Mouse (Mus musculus) embryonic facial prominence, embryonic 10.5 days (tissue): ENCODE measurements around the gene Entpd4b. TPM values are rescaled to one million over a fixed set of nuclear protein-coding genes. Genes with fewer than 3 reads are reported as not detected.
"Not testable (repeated sequence)": the region's sequence is repeated elsewhere in the genome, so short reads cannot be mapped to it uniquely, and the experiment has no call there.

Experiments
- DNase-seq: peaks from one replicate; pipeline ENCODE4 v3.0.0-alpha.2; 2017; ENCODE audit warnings: low spot score
- H3K27ac ChIP-seq: fragments of 300-500 bp; sonication (generic); replicated peaks from 2 replicates; pipeline ENCODE4 v1.5.1; 2016; ENCODE audit warnings: mild to moderate bottlenecking
- H3K27me3 ChIP-seq: fragments of 300-500 bp; sonication (generic); replicated peaks from 2 replicates; pipeline ENCODE4 v1.6.1; 2016; ENCODE audit warnings: low read depth, mild to moderate bottlenecking; ENCODE audit not compliant: poor library complexity, severe bottlenecking
- H3K36me3 ChIP-seq: fragments of 300-500 bp; sonication (generic); replicated peaks from 2 replicates; pipeline ENCODE4 v1.6.1; 2016; ENCODE audit warnings: mild to moderate bottlenecking, moderate library complexity
- H3K4me1 ChIP-seq: fragments of 300-500 bp; sonication (generic); 2 replicates; pipeline ENCODE4 v1.6.1; 2016
- H3K4me3 ChIP-seq: fragments of 300-500 bp; sonication (generic); 2 replicates; pipeline ENCODE4 v1.5.1; 2016; ENCODE audit warnings: mild to moderate bottlenecking, moderate library complexity
- H3K9me3 ChIP-seq: fragments of 300-500 bp; sonication (generic); 2 replicates; pipeline ENCODE4 v1.6.1; 2016; ENCODE audit warnings: mild to moderate bottlenecking
- WGBS: fragments of 180-500 bp; shearing (Covaris S2); methylation state at CpG from one replicate; pipeline ENCODE4 v1.1.7; 2016; 5-methylcytosine and 5-hydroxymethylcytosine counted together
- polyA plus RNA-seq: library from polyadenylated mRNA; unstranded; fragments of >200 nt; fragmentation: Nextera tagmentation; extraction: Ambion mirVana; gene quantifications from 2 replicates; pipeline ENCODE4 v1.2.1, GENCODE M21; 2016

Entpd4b gene
- 8.2 and 9.3 TPM in 2 replicates for polyA plus RNA-seq

DNA sequence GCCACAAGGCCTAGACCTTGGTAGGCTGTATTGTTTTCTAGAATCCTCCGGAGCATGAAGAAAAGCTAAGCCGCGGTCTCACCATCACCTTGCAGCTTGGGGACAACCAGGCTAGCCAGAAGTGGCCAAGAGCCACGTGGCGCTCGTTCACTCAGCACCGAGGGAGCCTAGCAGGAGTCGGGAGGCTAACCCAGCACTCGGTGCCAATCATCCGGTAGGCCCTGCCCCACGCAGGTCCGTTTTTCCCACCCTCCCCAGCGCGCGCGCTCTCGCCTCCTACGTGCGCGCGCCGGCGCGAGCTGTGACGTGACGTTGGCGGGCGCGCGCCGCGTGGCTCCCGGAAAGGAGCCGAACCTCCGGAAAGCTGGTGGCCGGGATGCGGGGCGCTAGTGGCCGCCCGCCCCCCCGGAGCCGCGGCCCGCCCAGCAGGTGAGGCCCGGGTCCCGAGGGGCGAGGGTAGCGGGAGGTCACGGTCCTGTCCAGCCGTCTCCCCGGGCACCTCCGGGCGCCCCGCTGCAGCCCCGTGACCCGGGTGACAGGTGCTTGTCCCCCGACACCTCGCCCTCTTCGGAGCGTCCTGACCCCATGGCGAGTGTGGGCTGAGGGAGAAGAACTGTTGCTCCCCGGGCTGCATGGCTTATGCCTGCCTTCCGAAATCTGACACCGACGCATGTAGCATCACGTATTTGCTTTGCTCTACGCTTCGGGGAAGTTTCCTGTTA is at the start of gene Entpd4b:
Gene Entpd4b, plus strand, starts transcription at position 315 of the 722 bp plus-strand sequence.
- H3K36me3 ChIP-seq: not testable (repeated sequence)

GRCm38 (mm10) chr14:69507000-69507399 is 48.2 kb upstream of the Entpd4b start:
- not testable (repeated sequence) for H3K4me1 ChIP-seq, H3K36me3 ChIP-seq, H3K4me3 ChIP-seq, H3K9me3 ChIP-seq, DNase-seq, H3K27ac ChIP-seq, H3K27me3 ChIP-seq
- no CpG with 5 or more reads among the region's 1 CpGs for WGBS

More for the DNA sequence above, at the start of gene Entpd4b:
- no CpG with 5 or more reads among the region's 68 CpGs for WGBS
- not testable (repeated sequence) for H3K27ac ChIP-seq, DNase-seq, H3K9me3 ChIP-seq, H3K4me1 ChIP-seq, H3K27me3 ChIP-seq, H3K4me3 ChIP-seq

DNA sequence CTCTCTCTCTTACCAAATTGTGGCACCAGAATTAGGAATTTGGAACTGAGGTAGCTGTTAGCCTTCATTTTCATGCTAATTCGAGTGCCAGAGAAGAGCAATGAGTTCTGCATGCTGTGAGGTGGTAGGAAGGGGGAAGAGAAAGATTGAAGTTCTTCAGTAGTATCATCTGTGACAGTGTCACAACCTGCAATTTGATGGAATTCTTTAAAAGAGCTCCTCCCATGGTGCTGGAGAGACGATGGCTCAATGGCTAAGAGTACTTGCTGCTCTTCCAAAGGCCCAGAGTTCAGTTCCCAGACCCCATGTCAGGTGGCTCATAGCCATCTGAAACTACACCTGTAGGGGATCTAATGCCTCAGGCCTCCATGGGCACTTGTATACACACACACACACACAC is 42.8 kb upstream of the Entpd4b start, which contains the start of gene Gm27179:
Gene Gm27179, minus strand, starts transcription at position 101 of the 400 bp plus-strand sequence.
- not testable (repeated sequence) for DNase-seq, H3K9me3 ChIP-seq, H3K27me3 ChIP-seq, H3K4me3 ChIP-seq, H3K36me3 ChIP-seq, H3K4me1 ChIP-seq, H3K27ac ChIP-seq
- no CpG with 5 or more reads among the region's 2 CpGs for WGBS

GRCm38 (mm10) chr14:69520810-69521209 is 34.4 kb upstream of the Entpd4b start:
- H3K4me3 ChIP-seq, H3K4me1 ChIP-seq, H3K27me3 ChIP-seq, DNase-seq, H3K27ac ChIP-seq, H3K36me3 ChIP-seq, H3K9me3 ChIP-seq: not testable (repeated sequence)
- no CpG with 5 or more reads among the region's 2 CpGs for WGBS

GRCm38 (mm10) chr14:69523001-69523400 is 32.2 kb upstream of the Entpd4b start:
- H3K36me3 ChIP-seq, H3K9me3 ChIP-seq, DNase-seq, H3K4me1 ChIP-seq, H3K4me3 ChIP-seq, H3K27ac ChIP-seq, H3K27me3 ChIP-seq: not testable (repeated sequence)
- WGBS: no CpG with 5 or more reads among the region's 1 CpGs

DNA sequence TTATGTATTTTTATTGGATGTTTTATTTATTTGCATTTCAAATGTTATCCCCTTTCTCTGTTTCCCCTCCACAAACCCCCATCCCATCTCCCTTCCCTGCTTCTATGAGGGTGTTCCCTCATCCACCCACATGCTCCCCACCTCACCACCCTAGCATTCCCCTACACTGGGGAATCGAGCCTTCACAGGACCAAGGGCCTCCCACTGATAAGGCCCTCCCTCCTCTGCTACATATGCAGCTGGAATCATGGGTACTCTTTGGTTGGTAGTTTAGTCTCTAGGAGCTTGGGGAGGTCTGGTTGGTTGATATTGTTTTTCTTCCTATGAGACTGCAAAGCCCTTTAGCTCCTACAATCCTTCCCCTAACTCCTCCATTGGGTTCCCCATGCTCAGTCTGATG is 29.0 kb upstream of the Entpd4b start:
- H3K36me3 ChIP-seq, H3K27ac ChIP-seq, H3K9me3 ChIP-seq, H3K27me3 ChIP-seq, H3K4me3 ChIP-seq, DNase-seq, H3K4me1 ChIP-seq: not testable (repeated sequence)
- WGBS: no CpG with 5 or more reads among the region's 1 CpGs

DNA sequence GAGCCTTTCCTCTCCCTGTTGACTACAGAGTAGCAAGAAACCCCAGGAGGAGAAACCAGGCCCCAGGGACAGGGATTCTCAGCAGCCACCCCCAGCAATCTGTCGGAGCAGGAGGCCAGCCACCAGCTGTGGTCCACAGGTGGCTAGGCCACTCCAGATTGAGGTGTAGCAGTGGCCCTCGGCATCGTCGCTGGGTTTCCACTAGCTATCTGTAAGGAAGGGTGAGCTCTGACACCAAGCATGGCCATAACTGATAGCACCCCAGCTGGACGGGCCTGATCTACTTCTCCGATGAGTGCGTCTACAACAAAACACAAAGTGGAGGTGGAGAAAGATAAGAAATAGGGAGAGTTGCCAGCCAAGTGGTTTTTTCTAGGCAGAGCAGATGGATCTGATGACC is 18.7 kb upstream of the Entpd4b start:
- no CpG with 5 or more reads among the region's 7 CpGs for WGBS
- H3K27me3 ChIP-seq, H3K27ac ChIP-seq: not testable (repeated sequence)

DNA sequence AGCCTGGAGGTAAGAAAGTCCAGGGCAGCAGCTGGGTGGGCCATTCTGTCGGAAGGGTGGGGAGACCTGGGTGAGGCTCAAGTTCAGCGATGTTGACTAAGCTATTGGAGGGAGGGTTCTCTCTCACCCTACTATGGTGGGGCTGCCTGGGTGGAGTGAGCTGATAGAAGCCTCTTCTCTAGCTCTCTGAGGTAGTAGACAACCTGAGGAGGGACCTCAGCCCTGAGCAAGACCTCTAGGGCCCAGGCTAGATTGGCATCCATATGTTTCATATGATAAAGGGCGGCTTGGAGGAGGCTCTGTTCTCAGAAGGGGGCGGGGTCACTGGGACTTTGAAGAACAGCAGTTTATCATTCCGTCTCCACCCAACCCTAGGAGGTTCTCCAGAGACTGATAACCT is 15.1 kb upstream of the Entpd4b start:
- not testable (repeated sequence) for H3K27ac ChIP-seq, H3K27me3 ChIP-seq, H3K9me3 ChIP-seq, H3K4me1 ChIP-seq, H3K36me3 ChIP-seq, DNase-seq, H3K4me3 ChIP-seq
- no CpG with 5 or more reads among the region's 5 CpGs for WGBS

More for the DNA sequence above, 18.7 kb upstream of the Entpd4b start:
- H3K36me3 ChIP-seq, DNase-seq, H3K4me1 ChIP-seq, H3K9me3 ChIP-seq, H3K4me3 ChIP-seq: not testable (repeated sequence)

DNA sequence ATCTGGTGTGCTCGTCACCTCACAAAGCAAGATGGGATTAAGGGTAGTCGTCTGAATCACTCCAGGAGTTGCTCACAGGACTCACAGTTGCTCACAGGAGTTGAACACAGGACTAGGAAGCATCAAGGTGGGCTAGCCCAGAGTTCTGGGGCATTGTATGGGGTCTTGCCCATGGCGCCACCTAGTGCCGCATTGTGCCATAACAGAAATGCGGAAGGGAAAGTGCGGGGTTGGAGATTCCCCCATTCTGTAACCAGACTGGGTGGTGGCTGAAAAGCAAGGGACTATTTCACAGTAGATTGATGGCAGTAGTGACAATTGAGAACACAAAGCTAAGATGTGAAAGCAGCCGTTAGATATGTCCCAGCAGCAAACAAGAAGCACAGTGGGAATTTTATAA is 12.5 kb upstream of the Entpd4b start:
- not testable (repeated sequence) for H3K27me3 ChIP-seq, H3K9me3 ChIP-seq, H3K27ac ChIP-seq, H3K4me1 ChIP-seq, H3K4me3 ChIP-seq, H3K36me3 ChIP-seq, DNase-seq
- WGBS: no CpG with 5 or more reads among the region's 7 CpGs

DNA sequence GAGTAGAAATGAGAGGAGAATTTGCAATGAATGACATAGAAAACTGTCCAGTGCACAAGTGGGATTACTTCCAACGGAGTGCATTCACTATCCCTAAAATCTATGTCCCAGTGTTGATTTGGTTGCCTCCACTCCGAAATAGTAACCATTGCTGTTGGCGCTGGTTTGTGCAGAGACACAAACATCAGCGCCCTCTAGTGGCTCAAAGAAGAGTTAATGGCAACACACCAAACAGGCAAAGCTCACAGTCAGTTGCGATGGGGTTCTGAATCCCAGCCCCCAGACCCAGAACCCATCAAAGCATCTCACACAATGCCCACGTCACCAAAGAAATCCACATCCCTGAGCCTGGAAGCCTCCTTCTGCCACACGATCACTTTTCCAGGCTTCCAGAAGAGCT is 11.2 kb upstream of the Entpd4b start:
- WGBS: no CpG with 5 or more reads among the region's 7 CpGs
- not testable (repeated sequence) for H3K4me1 ChIP-seq, DNase-seq, H3K4me3 ChIP-seq, H3K9me3 ChIP-seq, H3K27ac ChIP-seq, H3K27me3 ChIP-seq, H3K36me3 ChIP-seq

DNA sequence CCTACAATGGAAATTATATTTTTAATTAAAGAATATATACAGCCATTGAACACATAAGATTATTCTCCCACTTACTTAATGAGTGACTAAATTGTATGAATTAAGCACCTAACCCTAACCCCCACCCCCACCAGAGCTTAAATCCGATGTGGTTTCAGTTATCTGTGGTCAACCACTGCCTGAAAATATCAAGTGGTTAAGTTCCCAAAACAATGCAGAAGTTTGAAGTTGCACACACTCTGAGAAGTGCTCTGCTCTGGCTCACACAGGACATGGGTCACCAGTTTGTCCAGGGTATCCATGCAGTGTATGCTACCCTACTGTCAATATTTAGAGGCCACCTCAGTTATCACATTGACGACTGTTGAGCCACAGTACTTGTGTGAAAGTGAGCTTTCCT is 10.2 kb upstream of the Entpd4b start:
- H3K27me3 ChIP-seq, H3K27ac ChIP-seq, H3K36me3 ChIP-seq, H3K4me1 ChIP-seq, H3K4me3 ChIP-seq, DNase-seq, H3K9me3 ChIP-seq: not testable (repeated sequence)
- WGBS: no CpG with 5 or more reads among the region's 2 CpGs

DNA sequence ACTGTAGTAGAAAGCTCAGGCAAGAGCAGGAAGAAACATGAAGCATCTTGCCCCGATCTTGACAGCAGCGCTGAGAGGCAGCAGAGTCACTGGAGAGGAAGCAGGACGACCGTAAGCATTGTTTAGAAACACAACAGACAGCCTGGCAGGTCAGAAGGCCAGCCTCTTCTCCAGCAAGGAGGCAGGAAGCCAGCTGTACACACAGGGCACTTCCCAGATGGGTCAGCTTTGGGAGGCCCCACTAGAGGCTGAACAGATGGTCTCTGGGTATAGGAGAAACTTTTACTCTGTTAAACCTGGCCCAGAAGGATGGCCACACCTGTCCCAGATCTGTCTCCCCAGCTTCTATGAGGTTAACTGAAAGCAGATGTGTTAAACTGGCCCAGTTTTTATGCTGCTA is 7.9 kb upstream of the Entpd4b start:
- H3K4me1 ChIP-seq, H3K27me3 ChIP-seq, H3K27ac ChIP-seq, DNase-seq, H3K4me3 ChIP-seq, H3K9me3 ChIP-seq, H3K36me3 ChIP-seq: not testable (repeated sequence)
- WGBS: no CpG with 5 or more reads among the region's 4 CpGs

DNA sequence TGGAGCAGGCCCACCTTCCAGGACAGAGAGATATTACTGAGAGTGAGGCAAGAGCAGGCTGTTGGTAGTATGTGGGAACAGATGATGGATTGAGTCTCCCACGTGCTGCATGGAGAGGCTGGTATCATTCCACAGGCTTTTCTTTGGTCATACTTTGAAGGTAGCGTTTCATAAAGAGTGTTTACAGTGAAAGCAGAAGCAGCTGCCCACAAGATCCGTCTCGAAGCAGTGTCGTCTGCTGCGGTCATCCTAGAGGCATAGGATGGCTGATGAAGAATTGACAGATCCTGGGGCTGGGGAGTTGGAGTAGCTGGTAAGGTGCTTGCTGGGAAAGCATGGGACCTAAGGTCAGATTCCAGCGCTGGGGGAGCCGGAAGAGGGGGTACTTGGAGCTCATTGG is 1.6 kb downstream of the Entpd4b start:
- H3K4me1 ChIP-seq, H3K4me3 ChIP-seq, DNase-seq, H3K36me3 ChIP-seq, H3K9me3 ChIP-seq, H3K27ac ChIP-seq, H3K27me3 ChIP-seq: not testable (repeated sequence)
- WGBS: no CpG with 5 or more reads among the region's 8 CpGs
